Mouse (Mus musculus) right cerebral cortex, postnatal 36 days (tissue): Measurements from ENCODE around the gene Wars.
"Not testable (repeated sequence)": the region's sequence is repeated elsewhere in the genome, so short reads cannot be mapped to it uniquely, and the experiment has no call there.

Source experiments
- DNase-seq, 2 experiments: peaks; one replicate each; pipeline ENCODE4 v3.0.0; 2022; ENCODE audit warnings: low spot score in 2 of 2, mixed read lengths in 1 of 2

The Wars gene

DNA sequence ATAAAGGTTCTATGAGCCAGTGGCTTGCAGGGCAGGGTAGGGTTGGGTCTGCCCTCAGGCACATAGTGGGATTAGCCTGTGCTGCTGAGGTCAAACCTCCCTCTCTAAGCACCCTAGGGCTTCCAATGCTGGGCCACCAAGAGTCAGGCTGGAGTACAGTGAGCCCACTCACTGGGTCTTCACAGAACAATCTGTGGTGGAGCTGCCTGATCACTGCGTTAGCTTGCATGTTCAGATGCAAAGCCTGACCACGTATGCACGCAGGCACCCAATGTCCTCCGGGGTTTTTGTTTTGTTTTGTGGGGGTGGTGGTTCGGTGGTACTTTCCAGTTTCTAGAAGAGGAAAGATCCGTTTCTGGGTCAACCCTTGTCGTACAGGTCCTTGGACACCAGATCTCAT lies 36.9 kb downstream of the Wars start:
- no peak for DNase-seq

DNA sequence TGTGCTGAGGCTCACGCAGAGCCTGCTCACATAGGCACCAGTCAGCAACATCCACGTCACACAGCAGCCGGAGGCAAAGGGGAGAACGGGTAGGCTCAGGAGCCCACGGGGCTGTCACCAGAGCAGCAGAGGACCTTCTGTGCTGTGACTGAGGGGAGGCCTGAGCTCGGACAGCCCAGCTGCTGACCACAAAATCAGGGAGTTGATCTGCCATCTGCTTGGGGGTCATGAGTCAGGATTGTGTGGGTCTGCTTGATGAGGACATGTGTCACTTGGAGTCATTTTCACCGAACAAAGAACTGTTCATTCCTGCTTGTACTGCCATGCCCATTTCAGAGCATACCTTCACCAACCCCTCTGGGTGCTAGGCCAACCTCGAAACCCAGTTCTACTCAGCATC lies 37.8 kb downstream of the Wars start:
- no peak for DNase-seq

DNA sequence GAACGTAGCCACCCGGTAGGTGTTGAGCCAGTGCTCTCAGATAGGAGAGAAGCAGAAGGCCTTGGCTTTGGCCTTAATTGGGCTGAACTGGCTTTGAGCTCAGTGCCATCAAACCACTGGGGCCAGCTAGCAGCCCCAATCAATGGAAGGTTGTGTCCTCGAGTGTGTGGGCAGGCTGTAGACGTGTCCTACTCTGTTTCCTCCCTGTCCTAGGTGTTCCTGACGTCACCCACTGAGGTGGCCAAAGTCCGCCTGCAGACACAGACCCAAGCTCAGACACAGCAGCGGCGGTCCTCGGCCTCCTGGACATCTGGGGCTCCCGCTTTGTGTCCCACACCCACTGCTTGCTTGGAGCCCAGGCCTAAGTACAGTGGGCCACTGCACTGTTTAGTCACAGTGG lies 38.9 kb downstream of the Wars start:
- no peak for DNase-seq

DNA sequence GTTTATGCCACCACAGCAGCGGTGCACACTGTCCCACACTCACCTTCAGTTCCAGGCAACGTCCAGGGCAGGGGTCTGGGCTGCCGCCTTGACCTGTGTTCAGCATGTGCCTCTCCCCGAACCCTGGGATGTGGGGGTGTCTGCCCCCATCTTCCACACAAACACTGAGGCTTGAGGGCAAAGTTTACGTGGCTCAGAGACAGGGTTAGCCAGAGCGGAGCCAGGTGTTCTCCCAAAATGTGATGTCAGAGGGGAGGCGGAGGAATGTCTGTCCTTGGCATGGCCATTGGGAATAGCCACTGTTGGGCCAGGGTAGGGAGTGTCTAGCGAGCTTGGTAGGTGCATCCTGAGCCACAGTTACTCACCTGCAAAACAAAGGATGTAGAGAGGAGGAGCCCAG lies 41.2 kb downstream of the Wars start:
- no peak for DNase-seq

DNA sequence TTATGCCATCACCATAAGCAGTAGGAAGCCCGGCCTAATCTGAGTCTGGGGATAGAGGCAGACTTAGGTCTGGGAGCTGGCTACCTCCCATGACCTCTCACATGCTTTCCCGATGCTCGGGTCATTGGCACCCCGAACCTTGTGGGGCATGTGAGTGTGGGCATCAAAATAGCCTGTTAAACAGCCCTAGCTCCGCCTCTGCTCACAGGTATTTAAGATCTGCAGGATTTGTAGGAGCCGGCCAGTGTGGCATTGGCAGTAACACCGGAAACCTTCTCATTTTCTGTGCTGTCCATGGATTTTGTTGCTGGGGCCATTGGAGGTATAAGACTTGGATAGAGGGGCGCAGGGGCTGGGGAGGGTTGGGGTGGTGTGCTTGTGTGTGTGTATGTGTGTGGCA lies 43.1 kb downstream of the Wars start:
- no peak for DNase-seq

DNA sequence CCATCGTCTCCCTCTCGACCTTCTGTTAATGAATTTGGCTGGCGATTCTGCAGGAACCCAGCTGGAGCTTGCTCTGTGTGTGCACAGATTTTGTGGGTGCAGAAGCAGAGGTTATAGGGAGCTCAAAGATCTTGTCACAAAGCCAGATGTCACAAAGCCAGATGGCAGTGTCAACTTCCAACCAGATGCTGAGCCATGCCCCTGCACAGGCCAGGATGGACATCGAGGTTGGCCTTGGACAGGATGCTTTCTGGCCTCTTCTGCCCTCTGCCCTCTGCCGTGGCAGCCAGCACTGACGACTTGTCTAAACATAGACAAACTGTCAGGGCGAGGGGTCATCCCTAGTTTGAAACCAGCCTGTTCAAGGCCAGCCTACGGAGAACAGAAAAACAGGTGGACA lies 43.8 kb downstream of the Wars start:
- DNase-seq, result no peak

DNA sequence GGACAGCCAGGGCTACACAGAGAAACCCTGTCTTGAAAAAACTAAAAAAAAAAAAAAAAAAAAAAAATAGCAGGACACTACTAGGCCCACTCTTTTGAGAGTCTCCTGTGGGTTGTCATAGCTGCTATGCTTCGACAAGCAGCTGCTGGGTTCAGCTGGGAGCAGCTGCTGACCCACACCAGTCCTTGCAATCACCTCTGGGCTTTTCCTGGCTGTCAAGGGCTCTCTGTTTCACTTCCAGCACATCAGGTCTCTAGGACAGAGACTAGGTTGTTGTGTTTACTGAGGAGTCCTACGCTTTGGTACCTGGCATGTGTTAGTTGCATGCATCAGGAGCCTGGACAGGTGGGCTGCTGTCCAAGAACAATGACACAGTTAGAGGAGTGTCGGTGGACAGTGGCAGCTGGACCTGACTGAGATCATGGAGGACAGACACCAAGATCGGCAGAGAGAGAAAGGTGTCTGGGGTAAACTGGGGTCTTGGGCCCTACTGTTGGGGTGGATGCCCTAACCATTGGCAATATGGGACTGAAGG lies 44.4 kb downstream of the Wars start:
- no peak for DNase-seq

DNA sequence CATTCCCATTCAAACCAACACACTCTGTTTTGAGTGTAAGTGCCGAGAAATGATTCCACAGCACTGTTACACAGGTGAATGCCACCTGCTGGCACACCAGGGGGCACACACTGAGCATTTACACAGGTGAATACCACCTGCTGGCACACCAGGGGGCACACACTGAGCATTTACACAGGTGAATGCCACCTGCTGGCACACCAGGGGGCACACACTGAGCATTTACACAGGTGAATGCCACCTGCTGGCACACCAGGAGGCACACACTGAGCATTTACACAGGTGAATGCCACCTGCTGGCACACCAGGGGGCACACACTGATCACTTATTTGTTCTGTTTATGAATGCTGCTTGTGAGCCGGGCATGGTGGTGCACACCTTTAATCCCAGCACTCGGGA lies 45.9 kb downstream of the Wars start:
- DNase-seq, result not testable (repeated sequence)

DNA sequence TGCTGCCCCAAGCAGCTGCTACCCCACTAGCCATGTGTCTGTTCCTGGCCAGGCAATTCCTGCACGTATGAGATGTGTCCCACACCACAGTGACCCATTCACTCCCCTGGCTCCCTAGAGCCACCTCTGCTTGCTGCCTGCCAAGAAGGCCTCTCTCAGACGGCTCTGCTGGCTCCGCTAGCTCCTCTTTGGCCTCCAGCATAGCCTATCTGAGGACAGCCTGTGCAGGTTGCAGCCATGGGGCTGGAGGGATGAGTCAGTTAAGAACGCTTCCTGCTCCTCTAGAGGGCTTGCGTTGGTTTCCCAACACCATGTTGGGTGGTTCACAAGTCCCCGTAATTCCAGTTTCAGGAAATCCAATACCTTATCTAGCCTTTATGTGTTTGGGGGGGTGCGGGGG lies 51.3 kb downstream of the Wars start:
- DNase-seq, result no peak

DNA sequence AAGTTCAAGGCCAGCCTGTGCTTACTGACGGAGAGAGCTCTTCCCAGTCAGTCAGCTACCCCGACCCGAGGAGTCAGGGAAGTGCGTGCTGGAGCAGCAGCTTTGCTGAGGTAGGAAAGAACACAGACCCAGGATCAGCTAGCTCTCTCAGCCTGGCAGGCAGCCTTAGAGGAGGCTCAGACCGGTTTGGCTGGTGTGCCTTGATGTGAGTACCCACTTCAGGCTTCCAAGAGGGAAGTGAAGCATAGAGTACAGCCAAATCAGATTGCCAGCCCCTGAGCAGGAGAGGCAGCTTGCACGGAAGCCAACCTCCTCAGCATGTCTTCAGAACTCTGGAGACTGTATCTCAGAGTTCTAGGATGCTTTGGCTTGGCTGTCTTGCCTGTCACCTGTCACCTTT lies 52.8 kb downstream of the Wars start:
- no peak for DNase-seq

DNA sequence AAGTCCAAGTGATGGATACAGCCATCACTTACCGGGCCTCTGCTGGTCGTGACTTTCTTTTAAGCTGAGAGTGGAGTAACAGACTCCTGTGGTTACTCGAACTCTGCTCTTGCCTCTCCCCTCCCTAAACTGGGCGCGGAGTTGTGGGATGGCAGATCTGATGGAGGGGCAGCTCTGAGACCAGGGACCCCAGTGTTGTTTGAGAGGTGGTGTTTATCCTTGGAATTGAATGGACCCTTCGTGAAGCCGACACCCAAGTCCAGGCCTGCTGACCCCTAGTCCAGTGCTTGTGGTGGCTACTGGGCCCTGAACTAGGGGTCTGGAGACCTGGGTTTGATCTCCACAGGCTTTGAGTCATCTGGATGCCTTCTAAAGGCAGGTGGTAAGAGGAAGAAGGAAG lies 57.3 kb downstream of the Wars start:
- no peak for DNase-seq

DNA sequence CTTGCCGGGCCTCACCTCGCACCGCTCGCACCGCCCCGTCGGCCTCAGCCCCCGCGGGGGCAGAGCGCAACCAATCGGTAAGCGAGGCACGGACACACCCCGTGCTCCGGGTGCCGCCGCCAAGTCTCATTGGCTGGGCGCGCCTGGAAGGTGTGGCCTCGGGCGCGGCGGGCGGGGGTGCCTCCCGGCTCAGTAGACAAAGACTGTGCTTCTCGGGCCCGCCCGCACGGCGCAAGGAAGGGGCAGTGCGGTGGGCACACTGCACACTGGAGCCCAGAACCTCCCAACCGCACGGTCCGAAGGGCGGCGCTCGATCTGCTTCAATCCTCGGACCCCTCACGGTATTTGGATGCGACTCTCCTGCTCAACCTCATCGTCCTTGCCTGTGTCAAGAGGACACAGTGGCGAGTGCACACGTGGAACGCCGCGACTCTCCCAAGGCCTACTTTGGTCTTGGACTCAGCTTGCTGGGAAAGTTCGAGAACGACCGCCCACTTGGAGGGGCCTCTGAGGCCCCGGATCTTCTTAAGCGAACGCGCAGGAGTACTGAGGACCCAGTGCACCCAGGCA lies 58.0 kb downstream of the Wars start, which contains the start of the genes Slc25a29 and Slc25a47:
Gene Slc25a29, minus strand, starts transcription at position 44 of the 570 bp plus-strand sequence.
Gene Slc25a47, plus strand, starts transcription at position 207 of the 570 bp plus-strand sequence.
- peak; percentile 96 for DNase-seq

DNA sequence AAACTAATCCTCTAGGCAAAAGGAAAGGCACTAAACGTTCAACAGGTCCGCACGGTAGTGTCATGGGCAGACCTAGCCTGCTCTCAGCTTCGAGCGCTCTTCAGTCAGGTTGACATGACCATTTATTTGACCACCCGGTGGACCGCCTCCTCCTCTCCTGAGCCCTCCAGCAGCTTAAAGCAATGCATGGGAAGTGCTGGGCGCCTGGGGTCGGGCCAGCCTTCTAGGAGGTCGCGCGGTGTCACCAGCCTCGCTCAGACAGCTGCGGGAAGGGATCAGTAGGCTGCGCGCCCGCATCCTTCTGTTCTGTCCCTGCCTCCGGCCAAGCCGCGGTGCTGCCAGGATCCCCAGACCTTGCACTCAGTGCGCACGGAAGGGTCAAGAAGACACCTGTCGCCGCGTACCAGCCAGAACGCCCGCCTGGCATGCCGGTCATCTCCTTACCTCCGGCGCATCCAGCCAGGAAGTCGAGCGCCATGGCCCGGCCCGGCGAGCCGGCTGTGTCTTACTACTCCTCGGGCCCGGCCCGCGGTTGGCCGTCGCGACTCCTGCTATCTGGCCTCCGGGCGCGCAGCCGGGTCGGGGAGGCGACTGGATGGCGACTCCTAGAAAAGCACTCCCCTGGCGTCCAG lies 58.6 kb downstream of the Wars start:
- no peak for DNase-seq

DNA sequence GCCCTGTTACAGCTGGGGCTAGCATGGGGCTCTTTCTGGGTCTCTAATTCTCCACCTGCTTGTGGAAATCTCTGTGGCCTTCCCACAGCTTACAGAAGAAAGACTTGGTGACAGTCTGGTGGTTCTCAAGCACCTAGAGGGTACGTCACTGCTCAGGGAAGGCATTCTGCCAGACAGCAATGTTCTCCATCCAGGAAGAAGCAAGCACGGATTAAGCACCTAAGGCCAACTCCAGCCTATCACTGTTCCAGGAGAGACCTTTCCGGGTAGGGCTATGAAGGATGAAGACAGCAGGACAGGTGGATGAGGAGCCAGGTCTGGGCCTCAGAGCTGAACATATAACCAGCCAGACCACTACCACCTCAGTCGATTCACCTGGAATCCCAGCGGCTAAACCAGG lies 59.2 kb downstream of the Wars start:
- no peak for DNase-seq

DNA sequence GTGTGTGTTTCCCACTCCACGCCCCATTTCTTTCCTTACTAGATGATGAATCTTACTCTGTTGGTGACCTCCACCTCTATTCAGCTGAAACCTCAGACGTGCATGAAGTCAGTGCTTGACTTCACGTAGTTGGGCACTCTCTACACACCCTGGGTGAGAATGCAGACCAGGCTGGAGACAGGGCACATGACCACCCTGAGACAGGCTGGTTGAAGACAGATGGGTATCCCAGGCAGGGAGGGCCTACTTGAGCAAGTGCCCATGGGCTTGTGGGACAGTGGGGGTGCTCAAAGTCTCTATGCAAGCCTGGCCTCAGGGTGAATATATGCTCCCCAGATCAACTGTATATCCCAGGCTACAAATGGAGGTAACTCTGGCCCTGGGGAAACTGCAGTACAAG lies 59.6 kb downstream of the Wars start:
- DNase-seq, result no peak

DNA sequence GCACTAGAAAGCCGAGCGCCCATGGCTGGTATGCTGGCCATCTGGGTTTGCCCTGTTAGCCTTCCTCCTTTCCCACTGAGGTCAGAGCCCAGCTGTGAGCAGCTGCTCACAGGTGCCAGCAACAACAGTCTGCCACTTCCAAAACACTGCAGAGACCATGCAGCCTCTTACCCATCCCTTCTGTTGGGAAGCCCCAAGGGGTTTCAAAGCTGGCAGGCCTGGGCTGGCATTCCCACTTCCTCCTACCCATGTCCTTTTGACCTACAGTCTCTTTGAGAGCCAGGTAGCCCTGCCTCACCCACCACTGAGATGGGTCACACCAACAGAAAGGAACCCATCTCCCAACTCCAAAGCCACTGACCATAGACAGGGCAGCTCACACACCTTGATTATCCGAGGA lies 60.6 kb downstream of the Wars start:
- DNase-seq, result no peak

DNA sequence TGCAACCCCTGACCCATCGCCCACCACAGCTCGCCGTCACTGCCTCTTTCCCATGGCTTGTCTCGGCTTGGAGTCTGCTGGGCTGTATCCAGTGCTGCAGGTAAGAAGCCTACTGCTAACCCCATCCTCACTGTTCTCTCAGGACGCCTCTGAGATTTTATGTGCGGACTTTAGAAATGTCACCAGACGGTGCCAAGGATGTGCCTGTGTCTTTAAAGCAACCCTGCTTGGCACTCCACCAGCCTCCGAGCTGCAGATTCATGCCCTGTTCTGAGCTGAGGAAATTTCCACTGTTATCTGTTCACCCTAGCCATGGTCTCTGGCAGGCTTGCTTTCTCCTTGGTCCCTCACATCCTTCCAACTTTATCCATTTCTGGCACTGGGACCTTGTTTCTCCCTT lies 61.1 kb downstream of the Wars start:
- peak in 1 of 2 experiments; percentile 34 for DNase-seq

DNA sequence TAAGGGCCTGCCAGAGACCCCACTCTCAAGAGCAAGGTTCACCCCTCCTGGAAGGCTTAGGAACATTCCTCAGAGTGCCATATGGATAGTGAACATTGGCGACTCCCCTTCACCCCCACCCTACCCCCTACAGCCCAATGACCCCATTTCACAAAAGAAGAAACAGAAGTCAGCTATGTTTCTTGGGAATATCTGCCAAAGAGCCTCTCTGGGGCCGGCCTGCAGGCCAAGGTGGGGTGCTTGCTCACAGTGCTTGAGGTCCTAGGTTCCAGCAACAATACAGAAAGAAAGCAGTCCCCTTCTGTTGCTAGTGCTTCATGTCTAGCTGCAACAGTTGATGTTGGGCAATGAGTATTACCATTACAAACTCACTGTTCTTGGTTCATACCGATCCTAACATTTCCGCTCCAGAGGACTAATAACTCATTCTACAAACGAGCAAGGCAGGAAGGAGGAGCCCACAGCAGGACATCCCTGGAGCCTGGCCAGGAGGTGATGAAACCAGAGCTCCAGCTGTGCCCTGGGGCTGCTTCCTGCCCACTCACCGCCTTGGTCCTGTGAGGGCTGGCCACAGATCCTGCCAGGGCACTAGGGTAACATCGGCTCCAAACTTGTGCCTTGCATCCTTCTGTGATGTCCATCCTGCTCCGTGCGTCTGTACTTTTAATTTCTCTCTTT lies 61.9 kb downstream of the Wars start:
- no peak for DNase-seq

DNA sequence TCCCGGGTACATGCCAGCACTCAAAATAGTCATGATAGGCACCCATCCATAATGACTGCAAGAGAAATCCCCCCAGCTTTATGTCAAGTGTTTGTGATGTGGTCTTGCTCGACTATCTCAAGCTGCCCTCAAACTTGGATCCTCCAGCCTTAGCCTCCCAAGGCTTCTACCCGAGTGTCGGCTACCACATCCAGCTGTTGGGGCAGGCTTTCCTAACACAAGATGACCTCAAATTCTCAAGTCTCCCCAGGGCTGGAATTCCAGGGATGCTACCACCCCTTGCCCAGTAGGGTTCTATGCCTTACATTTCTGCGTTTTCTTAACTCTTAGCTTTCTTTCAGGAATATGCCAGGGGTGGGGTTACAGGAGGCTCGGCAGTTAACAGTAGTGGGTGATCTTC lies 63.6 kb downstream of the Wars start:
- DNase-seq, result no peak

DNA sequence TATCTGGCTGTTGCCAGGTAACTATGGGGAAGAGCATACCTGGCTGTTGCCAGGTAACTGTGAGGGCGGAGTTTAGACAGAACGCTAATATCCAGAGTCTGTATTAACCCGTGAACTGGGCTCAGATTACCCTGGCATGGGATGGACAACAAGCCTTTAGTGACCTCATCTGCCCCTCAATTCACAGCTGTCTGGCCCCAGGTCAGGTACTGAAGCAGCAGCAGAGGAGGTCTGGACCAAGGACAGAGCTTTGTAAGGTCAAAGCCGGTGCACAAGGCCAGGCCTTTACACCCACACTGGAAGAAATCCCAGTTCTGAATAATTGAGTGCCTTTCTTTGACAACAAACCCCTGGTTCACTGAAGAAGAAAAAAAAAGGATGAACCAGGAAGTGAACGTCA lies 64.3 kb downstream of the Wars start:
- no peak for DNase-seq

DNA sequence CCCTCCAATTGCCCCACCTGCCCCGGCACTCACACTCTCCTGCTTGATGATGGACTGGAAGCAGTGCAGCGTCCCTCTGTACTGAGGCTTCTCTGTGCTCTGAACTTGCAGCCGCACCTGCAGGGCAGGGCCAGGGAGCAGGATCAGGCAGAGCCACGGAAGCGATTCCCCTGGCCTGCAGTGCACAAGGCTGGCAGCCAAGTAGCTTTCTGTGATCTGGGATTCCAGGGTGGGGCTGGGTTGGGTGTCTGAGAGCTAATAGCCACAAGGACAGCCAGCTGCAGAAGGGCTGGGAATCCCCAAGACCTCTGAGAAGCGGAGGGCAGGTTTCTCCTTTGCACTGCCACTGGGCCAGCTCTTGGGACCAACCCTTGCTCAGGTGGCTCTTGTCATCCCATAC lies 66.3 kb downstream of the Wars start:
- no peak for DNase-seq

DNA sequence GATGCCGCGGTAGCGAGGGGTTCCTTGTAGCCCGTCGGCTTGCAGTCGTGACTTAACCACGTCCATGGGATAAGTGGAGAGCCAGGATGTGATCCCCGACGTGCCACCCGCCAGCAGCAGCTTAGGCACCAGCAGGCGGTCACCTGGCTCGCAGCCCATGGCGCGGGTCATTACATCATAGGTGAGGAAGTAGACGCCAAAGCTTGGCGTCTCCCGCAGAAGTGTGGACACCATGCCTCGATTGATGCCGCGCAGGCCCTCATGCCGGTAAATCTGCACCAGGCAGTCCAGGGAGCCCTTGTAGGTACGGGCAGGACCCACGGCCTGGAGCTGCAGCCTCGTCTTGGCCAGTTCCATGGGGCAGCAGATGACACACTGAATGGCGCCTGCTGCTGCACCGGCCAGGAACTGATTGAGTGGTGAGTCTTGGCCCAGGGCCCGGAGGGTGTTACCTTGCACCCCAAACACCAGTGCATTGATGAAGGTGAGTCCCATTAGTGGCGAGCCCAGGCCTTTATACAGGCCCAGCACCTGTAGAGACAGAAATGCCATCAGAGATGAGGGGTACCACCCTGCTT lies 66.9 kb downstream of the Wars start:
- no peak for DNase-seq
